In the genomic region with DNA sequence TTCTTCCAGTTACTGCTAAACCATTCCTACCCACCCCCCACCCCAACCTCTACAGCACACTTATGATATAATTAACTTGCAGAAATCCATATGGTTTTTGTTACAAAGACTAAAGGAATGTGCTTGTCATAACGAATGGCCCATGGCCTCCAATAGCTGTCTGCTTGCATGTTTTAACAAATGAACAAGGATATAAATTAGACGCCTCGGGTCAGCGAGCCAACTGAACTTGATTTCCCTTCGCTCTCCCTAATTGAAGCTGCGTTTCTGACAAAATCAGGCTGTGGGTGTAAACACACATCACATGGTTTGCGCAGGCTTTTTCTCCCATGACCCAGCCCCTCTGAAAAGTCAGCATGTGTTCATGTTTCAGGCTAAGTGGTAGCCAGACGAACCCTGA, we compare ENCODE assay signal across 14 mouse cellular contexts.
DNase-seq lines count a peak whose midpoint lies in the region; ATAC-seq and TF ChIP-seq lines count a peak whose summit lies in the region.
"Had no signal": no experiment of that assay in that cellular context is flagged by ENCODE, and none has a peak within 500 bp of the region (broad histone marks: within the 10 kb centered on the region; RNA-seq: fewer than 3 reads in every experiment).

No protein-coding gene starts in this region.

- no peaks in the 10 kb centered on the region for H3K9me3 ChIP-seq in lung, embryonic 15.5 days
- no peaks in the 10 kb centered on the region for H3K9me3 ChIP-seq in embryonic facial prominence, embryonic 14.5 days (ENCODE audit: control insufficient read depth, low read length)
- H3K9me3 ChIP-seq in kidney, embryonic 16.5 days (ENCODE audit: low read length) = no peaks in the 10 kb centered on the region
- H3K9me3 ChIP-seq in stomach, embryonic 15.5 days = no peaks in the 10 kb centered on the region
- no peaks in the 10 kb centered on the region for H3K9me3 ChIP-seq in forebrain, embryonic 11.5 days (ENCODE audit: control insufficient read depth, low read length)
- H3K9me3 ChIP-seq: hindbrain, embryonic 15.5 days had no signal

- no peaks in the 10 kb centered on the region for H3K27me3 ChIP-seq in lung, embryonic 15.5 days
- no peaks in the 10 kb centered on the region; the same call in 1 of the 2 replicates for H3K27me3 ChIP-seq in embryonic facial prominence, embryonic 14.5 days (replicated peaks; ENCODE audit: control insufficient read depth, insufficient read depth, low read length)
- H3K27me3 ChIP-seq in kidney, embryonic 16.5 days (ENCODE audit: insufficient read depth, low read length) = no peaks in the 10 kb centered on the region
- H3K27me3 ChIP-seq in stomach, embryonic 15.5 days (replicated peaks) = no peaks in the 10 kb centered on the region
- H3K27me3 ChIP-seq in forebrain, embryonic 11.5 days (ENCODE audit: control insufficient read depth, insufficient read depth, low read length) = no peaks in the 10 kb centered on the region
- H3K27me3 ChIP-seq: hindbrain, embryonic 15.5 days had no signal

- peaks cover 20% of the 10 kb centered on the region for H3K4me1 ChIP-seq in lung, embryonic 15.5 days
- no peaks in the 10 kb centered on the region for H3K4me1 ChIP-seq in lung, adult 2 months (ENCODE audit: control insufficient read depth, insufficient read depth, low read length)
- H3K4me1 ChIP-seq in embryonic facial prominence, embryonic 14.5 days (ENCODE audit: control insufficient read depth, insufficient read depth, low read length) = peaks cover 27% of the 10 kb centered on the region
- peaks cover 12% of the 10 kb centered on the region for H3K4me1 ChIP-seq in kidney, embryonic 16.5 days (ENCODE audit: insufficient read depth, low read length)
- 0 out of 2 replicates have a peak, but pooled peaks cover 3% of the 10 kb centered on the region for H3K4me1 ChIP-seq in stomach, embryonic 15.5 days
- no peaks in the 10 kb centered on the region for H3K4me1 ChIP-seq in forebrain, embryonic 11.5 days (replicated peaks; ENCODE audit: control insufficient read depth, insufficient read depth, low read length)
- H3K4me1 ChIP-seq: hindbrain, embryonic 15.5 days had no signal

- ATAC-seq in lung, embryonic 15.5 days (ENCODE audit: borderline replicate concordance, extremely low read depth, low FRiP score, low TSS enrichment) = peak; percentile 91
- ATAC-seq in embryonic facial prominence, embryonic 14.5 days (ENCODE audit: low read depth) = peak; percentile 91
- peak; percentile 90 for ATAC-seq in kidney, embryonic 16.5 days (ENCODE audit: low FRiP score, low TSS enrichment)
- peak; percentile 87; the same call in 1 of the 2 replicates for ATAC-seq in stomach, embryonic 15.5 days (ENCODE audit: insufficient read depth, low FRiP score, low read depth)
- ATAC-seq in forebrain, embryonic 11.5 days (replicated peaks; ENCODE audit: low FRiP score) = no peak
- ATAC-seq: forebrain, embryonic 14.5 days had no signal

- no peak overlapping the region for H3K4me3 ChIP-seq in lung, embryonic 15.5 days
- no peak overlapping the region for H3K4me3 ChIP-seq in lung, adult 2 months (replicated peaks; ENCODE audit: extremely low read depth, low read depth, low read length)
- no peak overlapping the region for H3K4me3 ChIP-seq in embryonic facial prominence, embryonic 14.5 days (ENCODE audit: low read depth, low read length)
- no peak overlapping the region for H3K4me3 ChIP-seq in kidney, embryonic 16.5 days (ENCODE audit: low read length)
- H3K4me3 ChIP-seq in stomach, embryonic 15.5 days (replicated peaks) = no peak overlapping the region
- H3K4me3 ChIP-seq in forebrain, embryonic 11.5 days (ENCODE audit: low read depth, low read length) = no peak overlapping the region
- H3K4me3 ChIP-seq: hindbrain, embryonic 15.5 days; left cerebral cortex, adult 2 months had no signal

- no peaks in the 10 kb centered on the region for H3K36me3 ChIP-seq in lung, embryonic 15.5 days
- H3K36me3 ChIP-seq in embryonic facial prominence, embryonic 14.5 days (ENCODE audit: control insufficient read depth, insufficient read depth, low read length) = no peaks in the 10 kb centered on the region
- H3K36me3 ChIP-seq in kidney, embryonic 16.5 days (ENCODE audit: insufficient read depth, low read length) = no peaks in the 10 kb centered on the region
- no peaks in the 10 kb centered on the region for H3K36me3 ChIP-seq in stomach, embryonic 15.5 days
- no peaks in the 10 kb centered on the region for H3K36me3 ChIP-seq in forebrain, embryonic 11.5 days (ENCODE audit: control insufficient read depth, insufficient read depth, low read length)
- H3K36me3 ChIP-seq: hindbrain, embryonic 15.5 days had no signal

- H3K27ac ChIP-seq in lung, embryonic 15.5 days = peak overlapping the region; percentile 77
- H3K27ac ChIP-seq in embryonic facial prominence, embryonic 14.5 days (replicated peaks; ENCODE audit: low read depth, low read length) = 0 out of 2 replicates have a peak overlapping the region, but pooled peaks have one; percentile 23
- H3K27ac ChIP-seq in kidney, embryonic 16.5 days (ENCODE audit: low read length) = peak overlapping the region; percentile 92
- peak overlapping the region; percentile 93; the same call in 1 of the 2 replicates for H3K27ac ChIP-seq in stomach, embryonic 15.5 days
- H3K27ac ChIP-seq in forebrain, embryonic 11.5 days (ENCODE audit: low read depth, low read length) = no peak overlapping the region
- H3K27ac ChIP-seq: hindbrain, embryonic 15.5 days; left cerebral cortex, adult 2 months had no signal

- H3K4me2 ChIP-seq in lung, embryonic 15.5 days = no peak overlapping the region
- 0 out of 2 replicates have a peak overlapping the region, but pooled peaks have one; percentile 11 for H3K4me2 ChIP-seq in embryonic facial prominence, embryonic 14.5 days (ENCODE audit: low read depth, low read length)
- H3K4me2 ChIP-seq in kidney, embryonic 16.5 days (replicated peaks; ENCODE audit: low read depth, low read length) = no peak overlapping the region
- H3K4me2 ChIP-seq in stomach, embryonic 15.5 days = no peak overlapping the region
- no peak overlapping the region for H3K4me2 ChIP-seq in forebrain, embryonic 11.5 days (ENCODE audit: low read depth, low read length, severe bottlenecking)
- H3K4me2 ChIP-seq: hindbrain, embryonic 15.5 days had no signal

- DNase-seq in lung, adult 2 months = no peak
- DNase-seq in embryonic facial prominence, embryonic 14.5 days (ENCODE audit: low spot score) = peak; percentile 93
- no peak for DNase-seq in cerebellum, adult 8-10 months
- no peak for DNase-seq in forebrain, embryonic 11.5 days (ENCODE audit: low spot score)
- DNase-seq: adrenal gland, adult 2 months; cerebellum, adult 18-20 months; right cerebral cortex, postnatal 14 days; thymus, adult 2 months had no signal

- no peak overlapping the region for H3K9ac ChIP-seq in lung, embryonic 15.5 days
- no peak overlapping the region for H3K9ac ChIP-seq in embryonic facial prominence, embryonic 14.5 days (ENCODE audit: low read depth, low read length)
- no peak overlapping the region for H3K9ac ChIP-seq in kidney, embryonic 16.5 days (replicated peaks; ENCODE audit: low read length)
- no peak overlapping the region for H3K9ac ChIP-seq in stomach, embryonic 15.5 days
- H3K9ac ChIP-seq in forebrain, embryonic 11.5 days (ENCODE audit: low read length) = no peak overlapping the region
- H3K9ac ChIP-seq: hindbrain, embryonic 15.5 days had no signal

- TF ChIP-seq CTCF in lung, adult 2 months (IDR thresholded peaks at IDR 0.05; ENCODE audit: insufficient read depth, low read length) = no peak

- TF ChIP-seq POLR2A in lung, adult 2 months (IDR thresholded peaks at IDR 0.05; ENCODE audit: borderline replicate concordance, extremely low read depth, low read depth, low read length) = no peak

- 33% methylated on average over 8 of the region's 8 CpGs for WGBS in lung, embryonic 15.5 days
- 63% methylated on average over 8 of the region's 8 CpGs for WGBS in lung, adult 2 months
- 15% methylated on average over 8 of the region's 8 CpGs for WGBS in embryonic facial prominence, embryonic 14.5 days
- WGBS in kidney, embryonic 16.5 days = 20% methylated on average over 8 of the region's 8 CpGs
- WGBS in stomach, embryonic 15.5 days = 29% methylated on average over 8 of the region's 8 CpGs
- 66% methylated on average over 8 of the region's 8 CpGs for WGBS in forebrain, embryonic 11.5 days
